Mouse (Mus musculus): ENCODE results near the gene Tmem248. TPM values are rescaled to one million over a fixed set of nuclear protein-coding genes. Genes with fewer than 3 reads are reported as not detected.

The Tmem248 gene
- polyA plus RNA-seq, 1 experiment: 31.4 TPM

DNA sequence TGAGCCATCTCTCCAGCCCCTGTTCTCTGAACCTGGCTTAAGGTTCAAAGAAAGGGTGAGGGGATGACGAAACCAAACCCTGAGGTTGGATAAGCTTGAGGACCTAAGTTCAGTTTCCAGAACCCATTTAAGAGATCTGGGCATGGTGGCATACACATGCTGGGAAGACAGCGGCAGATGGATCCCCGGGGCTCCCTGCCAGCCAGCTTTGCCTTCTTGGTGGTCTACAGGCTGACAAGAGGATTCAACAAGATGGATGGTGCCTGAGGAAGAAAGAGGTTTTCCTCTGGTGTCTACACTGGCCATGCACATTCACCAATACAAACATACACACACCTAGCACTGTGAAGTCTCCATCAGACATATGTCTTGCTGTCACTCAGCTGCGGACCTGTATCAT is 76.1 kb downstream of the Tmem248 start:
- Histone ChIP-seq H3K4me1 (ENCODE audit: control insufficient read depth, insufficient read depth, low read length) (peaks cover 6% of the 10 kb centered on the region), H3K27ac (ENCODE audit: insufficient read depth, low read length) (no peak overlapping the region), H3K4me3 (ENCODE audit: insufficient read depth, low read length) (no peak overlapping the region)
- TF ChIP-seq CTCF (IDR thresholded peaks at IDR 0.05; ENCODE audit: extremely low read depth, insufficient read depth, low read length) (no peak), POLR2A (IDR thresholded peaks at IDR 0.05; ENCODE audit: extremely low read depth, insufficient read depth, low read length) (no peak)

Other genes with a start within 250 kb of the Tmem248 start
- 20.2 and 20.9 TPM in 2 replicates for gene Gusb, start 214.0 kb upstream of the Tmem248 start, polyA plus RNA-seq (2012; rRNA removed)
- 33.0 and 33.2 TPM in 2 replicates for gene Asl, start 187.8 kb upstream of the Tmem248 start, polyA plus RNA-seq (2012; rRNA removed)
- 41.3 and 44.5 TPM in 2 replicates for gene Crcp, start 187.8 kb upstream of the Tmem248 start, polyA plus RNA-seq (2012; rRNA removed)
- 32.8 and 33.0 TPM in 2 replicates for gene Tpst1, start 143.8 kb upstream of the Tmem248 start, polyA plus RNA-seq (2012; rRNA removed)
- gene Kctd7, start 72.2 kb upstream of the Tmem248 start, polyA plus RNA-seq (2012; rRNA removed): 8.0 and 8.7 TPM in 2 replicates
- 38.5 and 43.6 TPM in 2 replicates for gene Rabgef1, start 45.3 kb upstream of the Tmem248 start, polyA plus RNA-seq (2012; rRNA removed)
- 94.9 and 101 TPM in 2 replicates for gene Sbds, start 38.4 kb downstream of the Tmem248 start, polyA plus RNA-seq (2012; rRNA removed)
- 14.5 and 14.6 TPM in 2 replicates for gene Tyw1, start 38.5 kb downstream of the Tmem248 start, polyA plus RNA-seq (2012; rRNA removed)
- gene Caln1, start 152.4 kb downstream of the Tmem248 start, polyA plus RNA-seq (2012; rRNA removed): 41.5 and 48.6 TPM in 2 replicates
- gene A330070K13Rik, start 167.6 kb downstream of the Tmem248 start, polyA plus RNA-seq (2012; rRNA removed): 0.81 TPM in 2 replicates

Data from cortical plate, adult 2 months (tissue).